Mouse (Mus musculus) Muller cell, postnatal 12 days (primary cell): ENCODE measurements around the gene Cdyl.

Experiments used
- DNase-seq: peaks from one replicate; pipeline ENCODE4 v3.0.0-alpha.2; 2015; ENCODE audit errors: inconsistent ontology term

The Cdyl gene

DNA sequence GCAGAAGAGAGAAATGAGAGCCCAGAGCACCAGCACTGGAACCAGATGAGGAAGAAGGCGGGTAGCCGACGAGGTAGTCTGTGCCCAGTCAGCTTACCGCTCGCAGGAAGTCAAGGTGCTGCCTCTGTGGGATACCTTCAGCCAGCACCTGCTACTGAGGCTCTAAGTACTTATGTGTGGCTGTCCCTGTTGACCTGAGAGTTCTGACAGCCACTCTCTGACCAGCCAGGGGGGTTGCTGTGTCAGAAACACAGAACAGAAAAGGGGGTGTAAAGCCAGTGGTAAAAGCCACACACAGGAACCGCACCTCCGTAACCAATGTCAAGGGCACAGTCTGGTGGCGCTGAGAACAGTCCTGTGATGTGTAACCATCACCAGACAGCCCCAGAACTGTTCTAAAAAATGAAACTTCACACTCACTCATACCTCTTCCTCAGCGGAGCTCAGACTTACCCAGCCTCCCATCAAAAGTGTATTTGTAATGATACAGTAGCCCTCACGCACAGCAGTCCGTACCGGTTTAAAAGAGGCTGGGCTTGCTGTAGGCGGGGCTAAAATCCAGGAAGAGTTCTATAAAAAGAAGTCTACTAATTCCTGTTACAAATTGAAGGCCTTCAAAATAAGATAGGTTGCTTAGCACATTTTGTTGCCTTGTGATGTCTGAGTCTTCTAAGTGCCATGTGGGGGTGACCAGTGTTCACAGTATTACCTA lies 138.3 kb downstream of the Cdyl start:
- DNase-seq = no peak

DNA sequence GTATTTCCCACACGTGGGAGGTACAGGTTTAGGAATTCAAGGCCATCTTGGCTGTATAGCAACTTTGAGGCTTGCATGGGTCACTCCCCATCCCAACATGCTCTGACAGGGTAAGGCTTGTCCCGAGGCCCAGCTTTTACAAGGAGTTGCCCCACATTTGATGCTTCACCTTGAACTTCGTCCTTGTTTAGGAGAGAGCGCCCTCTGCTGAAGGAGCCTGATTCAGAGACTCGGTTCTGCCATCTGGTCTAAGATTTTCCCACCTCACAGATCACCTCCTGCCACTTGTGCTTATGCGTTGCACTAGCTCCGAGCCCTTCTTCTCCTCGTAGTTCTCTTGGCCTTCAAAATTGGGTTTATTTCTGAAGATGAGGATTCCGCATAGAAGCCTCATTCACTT lies 139.0 kb downstream of the Cdyl start:
- DNase-seq = no peak

DNA sequence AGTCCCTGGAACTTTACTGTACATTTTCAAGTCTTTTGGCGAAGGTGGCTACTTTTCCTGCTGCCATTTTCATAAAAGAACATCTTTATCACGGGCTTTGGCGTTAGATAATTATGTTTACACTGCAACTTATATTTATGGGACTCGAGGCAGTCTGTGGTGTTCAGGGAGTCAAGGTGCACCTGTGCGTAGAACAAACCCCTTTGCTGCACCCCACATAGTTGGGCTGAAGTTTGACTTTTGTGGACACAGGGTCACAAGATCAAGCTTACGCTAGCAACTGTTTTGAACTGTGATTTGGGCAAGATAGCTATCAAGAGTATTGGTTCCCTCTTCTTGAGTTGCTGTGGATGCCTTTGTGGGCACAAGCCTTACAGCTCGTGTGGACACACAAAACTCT lies 140.6 kb downstream of the Cdyl start:
- no peak for DNase-seq

DNA sequence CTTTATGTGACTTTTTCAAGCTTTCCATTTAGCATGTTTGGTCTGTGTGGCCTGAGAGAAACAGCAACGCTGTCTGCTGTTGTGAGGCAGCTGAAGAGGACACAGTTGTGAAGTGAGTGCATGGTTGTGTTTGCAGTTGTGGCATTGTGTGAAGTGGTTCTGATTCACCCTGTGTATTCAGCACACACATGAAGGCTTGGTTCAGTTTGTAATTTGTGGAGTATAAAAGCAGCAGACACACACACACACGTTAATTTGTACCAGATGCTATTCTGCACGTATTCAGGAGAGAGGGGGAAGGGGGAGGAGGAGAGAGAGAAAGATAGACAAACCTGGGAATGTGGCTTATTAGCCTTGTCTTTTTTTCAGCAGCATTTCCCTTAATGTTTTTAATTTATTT lies 146.1 kb downstream of the Cdyl start:
- no peak for DNase-seq

DNA sequence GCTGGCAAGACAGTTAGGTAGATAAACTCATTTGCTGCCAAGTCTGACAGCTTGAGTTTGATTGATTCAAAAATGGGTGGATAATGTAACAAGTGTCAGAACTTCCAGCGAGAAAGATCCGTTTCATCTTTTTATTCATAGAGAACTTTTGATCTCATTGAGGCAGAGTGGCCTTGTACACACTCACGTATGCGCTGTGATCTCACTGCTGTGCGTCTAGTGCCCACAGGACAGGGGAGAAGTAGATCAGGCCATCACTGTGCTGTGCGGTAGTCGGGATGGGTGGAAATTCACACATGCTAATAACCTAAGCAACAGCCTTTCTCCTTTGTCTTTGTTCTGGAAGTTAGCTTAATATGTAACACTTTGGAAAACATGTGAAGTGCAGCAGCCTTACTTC lies 146.5 kb downstream of the Cdyl start:
- no peak for DNase-seq

DNA sequence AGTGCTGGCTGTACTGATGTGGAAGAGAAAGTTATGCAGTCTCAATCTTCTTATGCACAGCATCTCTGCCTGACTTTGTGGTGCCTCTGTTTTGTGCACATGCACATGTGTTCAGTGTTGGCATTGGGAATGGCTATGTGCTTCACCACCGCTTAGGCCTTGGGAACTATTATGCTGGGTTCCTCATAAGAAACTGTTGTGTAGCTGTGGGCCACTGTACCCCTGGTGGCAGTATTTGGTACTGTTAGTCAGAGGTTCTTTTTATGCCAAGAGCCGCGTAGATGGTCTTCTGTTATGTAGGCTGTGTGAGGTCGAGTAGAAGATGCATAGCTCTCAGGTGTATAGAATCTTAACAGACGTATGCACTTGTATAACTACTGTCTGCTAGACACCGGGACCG lies 147.4 kb downstream of the Cdyl start:
- DNase-seq = no peak

DNA sequence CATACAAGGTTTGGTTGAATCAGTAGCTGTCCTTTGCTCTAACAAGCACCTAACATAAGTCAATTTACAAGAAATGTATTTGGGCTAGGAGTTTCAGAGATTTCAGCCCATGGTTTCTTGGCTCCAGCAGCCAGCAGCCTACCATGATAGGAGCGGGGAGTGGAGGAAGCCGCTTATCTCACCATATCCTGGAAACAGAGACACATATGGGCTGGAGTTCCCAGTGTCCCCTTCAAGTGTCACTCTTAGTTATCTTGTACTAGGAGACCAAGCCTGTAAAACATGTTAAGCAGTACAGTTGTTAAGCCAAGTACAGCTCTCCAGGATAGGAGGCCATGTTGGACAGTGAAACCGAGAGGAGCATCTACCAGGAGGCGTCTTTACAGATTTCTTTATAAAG lies 147.9 kb downstream of the Cdyl start:
- DNase-seq = no peak

DNA sequence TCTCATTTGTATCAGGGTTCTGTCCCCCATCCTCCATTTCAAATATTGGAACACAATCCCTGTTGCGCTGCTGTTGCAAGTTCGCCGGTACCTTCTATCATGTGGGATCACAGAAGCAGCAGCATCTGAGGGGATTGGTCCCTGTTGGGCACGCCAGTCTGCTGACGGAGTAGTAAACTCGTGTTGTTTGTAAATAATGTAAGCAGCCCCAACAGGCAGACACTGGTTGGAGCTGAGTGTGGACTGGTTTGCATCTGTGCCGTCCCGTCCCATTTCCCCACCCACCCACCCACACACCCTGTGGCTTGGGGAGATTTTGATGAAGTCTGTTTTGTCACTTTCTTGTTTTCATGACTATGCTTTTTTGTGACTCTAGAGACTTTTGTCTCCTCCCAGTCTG lies 148.3 kb downstream of the Cdyl start:
- no peak for DNase-seq

DNA sequence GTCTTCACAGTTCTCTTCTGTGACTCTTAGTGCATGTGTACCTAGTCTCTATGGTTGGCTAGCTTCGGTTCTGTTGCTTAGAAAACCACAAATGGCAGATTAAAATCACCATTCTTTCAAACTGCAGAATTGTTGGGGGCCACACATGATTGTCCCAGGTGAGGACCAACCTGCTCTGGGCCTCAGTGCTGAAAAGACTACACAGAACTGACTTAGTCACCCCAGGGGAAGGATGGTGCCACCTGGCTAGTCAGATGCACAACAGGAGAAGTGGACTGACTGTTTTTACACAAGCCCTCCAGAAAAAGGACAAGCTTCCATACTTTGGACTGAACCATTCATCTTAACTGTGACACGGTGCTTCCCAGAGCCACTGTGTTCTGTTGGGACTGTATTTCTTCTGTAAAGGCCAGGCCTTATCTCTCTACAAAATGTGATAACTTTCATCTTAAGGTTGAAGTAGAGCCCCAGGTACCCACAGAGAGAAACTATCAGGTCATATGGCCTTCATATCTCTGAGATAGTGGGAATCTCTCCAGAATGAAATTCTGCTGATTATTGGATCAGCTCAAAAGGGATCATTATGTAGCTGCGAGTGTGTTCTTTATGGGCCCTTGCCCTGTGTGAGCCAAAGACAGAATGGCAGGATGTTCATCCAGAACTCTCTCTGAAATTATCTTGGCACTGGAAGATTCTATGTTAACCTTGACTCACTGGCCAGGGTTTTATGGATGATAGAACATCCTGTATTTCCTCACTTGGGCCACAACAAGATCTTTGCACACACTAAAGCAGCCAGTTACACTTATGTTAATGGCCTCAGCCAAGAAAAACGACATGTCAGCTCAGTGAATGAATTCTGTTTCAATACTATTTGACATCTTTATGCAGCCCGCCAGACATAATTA lies 149.9 kb downstream of the Cdyl start:
- peak; percentile 39 for DNase-seq

DNA sequence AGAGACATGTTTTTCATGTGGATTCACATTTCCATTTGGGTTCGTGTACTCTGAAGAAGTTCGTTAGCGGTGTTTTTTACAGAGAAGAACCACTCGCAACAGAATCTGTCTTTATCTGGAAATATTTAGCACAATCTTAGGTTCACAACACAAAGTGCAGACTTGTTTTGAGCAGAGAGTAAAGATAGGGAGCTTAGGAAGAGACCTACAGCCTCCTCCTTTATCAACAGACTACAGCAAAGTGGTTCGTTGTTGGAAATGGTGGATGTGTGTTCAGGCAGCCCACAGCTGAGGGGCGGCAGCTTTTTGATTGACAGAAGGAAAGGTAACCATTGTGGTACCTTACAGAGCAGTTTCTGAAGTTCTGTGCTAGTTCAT lies 150.5 kb downstream of the Cdyl start:
- DNase-seq = no peak

DNA sequence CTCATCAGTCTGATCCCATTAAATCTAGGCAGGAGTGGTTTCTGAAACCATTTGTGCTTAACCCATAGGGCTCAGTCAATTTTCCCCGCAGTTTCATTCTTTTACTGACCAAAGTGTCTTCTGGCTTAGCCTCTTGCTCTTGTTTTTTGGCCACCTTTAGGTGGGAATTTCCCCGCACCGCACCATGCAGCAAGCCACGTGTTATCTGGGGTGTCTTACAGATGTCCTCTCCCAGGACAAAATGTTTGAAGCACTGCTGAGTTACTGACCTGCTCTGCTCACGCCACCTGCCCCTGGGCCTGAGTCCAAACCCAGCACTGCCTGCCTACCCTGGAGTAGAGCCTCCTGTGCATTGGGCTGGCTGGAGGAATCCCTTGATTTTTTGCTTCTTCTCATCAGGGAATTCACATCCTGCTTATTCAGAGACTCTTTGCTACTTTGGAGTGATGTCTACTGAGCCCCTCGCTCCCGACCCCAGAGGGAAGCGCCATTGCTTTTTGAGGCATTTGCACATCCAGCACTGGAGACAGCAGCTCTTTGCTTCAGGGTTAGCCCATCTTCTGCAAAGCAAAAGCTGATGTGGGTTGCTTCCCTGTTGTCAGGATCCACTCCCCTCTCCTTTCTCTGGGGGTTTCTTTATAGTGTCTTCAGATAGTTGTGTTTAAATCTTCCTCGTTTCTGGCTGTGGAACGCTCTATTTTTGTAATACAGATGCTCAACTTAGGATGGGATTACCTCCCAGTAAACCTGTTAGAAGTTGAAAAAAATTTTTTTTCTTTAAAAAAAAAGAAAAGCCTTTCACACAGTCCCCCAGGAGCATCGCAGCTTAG lies 151.9 kb downstream of the Cdyl start:
- DNase-seq = no peak

DNA sequence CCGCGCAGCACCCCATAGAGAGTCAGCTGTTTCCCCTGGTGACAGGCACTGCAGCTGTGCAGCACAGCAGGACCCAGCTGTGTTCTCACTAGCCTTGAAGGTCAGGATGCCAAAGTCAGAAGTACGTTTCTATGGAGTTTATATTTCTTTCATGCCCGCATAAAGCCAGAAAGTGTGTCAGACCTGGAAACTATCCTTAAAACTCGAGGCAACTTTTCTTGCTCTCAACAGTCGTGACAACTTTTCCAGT lies 152.5 kb downstream of the Cdyl start:
- DNase-seq = no peak

DNA sequence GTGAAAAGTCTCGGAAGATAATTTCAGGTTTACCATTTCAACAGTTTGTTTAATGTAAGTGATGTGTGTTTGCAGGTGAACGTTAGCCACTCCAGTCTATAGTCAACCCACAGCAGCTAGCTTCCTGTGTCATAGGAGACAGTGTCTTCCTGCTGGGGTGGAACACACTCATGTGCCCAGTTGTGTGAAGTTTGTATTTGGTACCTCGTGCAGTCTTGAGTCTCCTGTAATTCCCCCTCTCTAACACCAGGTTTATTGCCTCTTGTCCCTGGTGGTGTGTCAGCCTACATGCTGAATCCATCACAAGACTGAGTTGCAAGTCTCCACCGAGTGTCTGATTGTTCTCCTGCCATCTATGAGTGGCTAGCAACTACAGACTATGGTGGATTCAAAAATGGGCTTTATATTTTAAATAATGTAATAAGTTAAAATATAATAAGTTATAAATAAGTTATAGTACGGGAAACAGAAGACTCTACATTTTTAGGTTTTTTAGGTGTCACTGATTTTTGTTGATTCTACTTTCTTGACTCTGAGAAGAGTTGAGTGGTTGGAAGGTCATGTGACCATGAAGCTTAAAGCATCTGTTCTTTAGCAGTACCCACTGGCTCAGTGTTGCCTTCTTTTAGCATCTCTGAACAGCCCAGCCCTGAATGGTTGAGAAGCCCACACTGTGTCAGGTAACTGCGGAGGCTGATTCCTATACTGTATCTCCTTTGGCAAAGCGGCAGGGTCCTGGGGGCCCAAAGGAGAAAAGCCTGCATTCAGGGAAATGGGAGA lies 153.9 kb downstream of the Cdyl start:
- DNase-seq = no peak

DNA sequence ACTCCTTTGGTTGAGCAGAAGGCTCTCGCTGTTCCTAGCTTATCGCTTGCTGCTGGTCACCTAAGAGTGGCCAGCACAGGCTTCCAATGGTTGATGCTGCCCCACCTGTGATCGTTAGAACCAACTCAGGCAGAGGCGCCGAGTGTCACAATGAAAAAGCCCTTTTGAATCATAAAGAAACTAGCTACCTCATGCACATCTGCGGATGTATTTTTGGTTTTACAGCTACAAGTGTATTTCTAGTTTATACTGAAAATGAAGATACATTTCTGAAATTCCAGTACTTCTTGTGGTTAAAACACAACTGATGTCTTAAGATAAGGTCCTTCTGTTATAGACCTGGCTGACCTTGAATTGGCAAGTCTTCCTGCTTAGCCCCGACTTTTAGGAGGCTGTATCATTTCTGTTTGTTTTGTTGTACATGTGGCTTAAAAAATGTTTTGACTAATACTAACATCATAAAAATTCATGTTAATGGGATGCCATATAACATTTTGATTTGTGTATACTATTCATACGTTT lies 155.6 kb downstream of the Cdyl start:
- no peak for DNase-seq

DNA sequence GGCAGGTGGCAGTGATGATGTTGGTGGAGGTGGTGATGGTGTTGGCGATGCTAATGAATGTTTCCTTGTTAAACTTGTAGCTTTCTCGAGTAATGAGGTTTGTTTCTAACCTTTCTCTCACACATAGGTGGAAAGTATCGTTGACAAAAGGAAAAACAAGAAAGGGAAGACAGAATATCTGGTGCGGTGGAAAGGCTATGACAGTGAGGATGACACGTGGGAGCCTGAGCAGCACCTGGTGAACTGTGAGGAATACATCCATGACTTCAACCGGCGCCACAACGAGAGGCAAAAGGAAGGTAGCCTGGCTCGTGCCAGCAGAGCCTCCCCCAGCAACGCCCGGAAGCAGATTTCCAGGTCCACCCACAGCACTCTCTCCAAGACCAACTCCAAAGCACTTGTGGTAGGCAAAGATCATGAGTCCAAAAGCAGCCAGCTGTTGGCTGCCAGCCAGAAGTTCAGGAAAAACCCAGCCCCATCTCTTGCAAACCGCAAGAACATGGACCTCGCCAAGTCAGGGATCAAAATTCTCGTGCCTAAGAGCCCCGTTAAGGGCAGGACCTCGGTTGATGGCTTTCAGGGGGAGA lies 156.2 kb downstream of the Cdyl start:
- DNase-seq = no peak

DNA sequence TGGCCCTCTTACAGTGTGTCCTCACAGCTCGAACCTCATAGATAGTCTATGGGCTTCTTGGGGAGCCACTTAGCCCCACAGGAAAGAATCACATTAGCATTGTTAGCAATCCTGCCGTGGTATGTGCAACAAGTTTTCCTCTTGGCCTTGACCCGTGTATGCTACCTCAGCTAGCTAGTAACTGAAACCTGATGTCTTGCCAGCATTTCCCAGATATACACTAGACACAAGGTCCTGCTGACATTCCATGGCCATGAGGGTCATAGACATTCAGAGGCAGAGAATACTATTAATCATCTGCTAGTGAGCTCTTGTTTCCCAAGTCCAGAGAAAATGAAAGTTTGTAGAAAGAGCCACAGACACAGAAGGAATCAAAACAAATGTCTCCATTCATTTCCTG lies 158.0 kb downstream of the Cdyl start:
- DNase-seq = peak; percentile 47

DNA sequence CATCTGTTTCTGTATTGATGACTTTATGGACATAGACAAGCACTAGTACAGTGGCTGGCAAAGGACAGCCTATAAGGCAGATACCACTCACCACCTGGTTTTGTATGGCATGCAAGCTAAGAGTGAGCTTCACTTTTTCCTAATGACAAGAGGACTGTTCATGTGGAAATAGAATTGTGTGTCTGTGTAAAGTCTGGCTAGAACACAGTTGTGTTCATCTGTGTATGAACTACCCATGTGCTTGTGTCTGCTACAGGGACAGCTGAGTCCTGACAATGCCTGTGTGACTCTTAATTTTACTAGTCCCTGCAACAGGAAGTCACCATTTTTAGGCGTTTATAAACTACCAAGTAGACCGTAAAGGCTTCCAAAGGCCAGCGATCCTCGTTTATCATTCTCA lies 158.4 kb downstream of the Cdyl start:
- no peak for DNase-seq

DNA sequence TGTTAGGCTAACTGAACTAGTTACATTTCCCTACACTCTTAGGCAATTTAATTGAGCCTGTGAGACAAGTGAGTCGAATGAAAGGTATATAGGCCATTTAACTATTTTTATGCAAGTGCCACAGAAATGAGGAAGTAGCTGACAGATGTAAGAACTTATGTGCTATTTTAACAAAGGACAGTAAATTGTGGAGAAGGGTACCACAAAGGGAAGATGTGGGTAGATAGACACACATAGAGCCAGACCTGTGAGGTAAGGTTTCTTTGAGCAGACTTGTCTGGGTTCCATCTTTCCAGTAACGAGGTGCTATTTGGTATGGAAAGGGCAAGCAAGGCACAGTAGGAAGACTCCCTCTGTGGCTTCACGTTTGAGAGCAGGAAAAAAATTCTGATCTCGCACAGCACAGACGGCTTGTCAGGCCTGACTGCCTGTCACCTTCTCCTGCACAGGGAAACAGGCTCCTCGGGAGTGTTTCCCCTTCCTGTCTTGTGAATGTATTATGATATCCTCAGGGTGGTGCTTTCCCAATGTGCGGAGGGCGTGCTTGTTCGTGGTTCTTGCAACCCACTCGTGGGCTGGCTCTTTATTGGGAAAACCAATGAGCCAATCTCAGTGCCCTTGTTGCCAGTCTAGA lies 162.3 kb downstream of the Cdyl start:
- DNase-seq = no peak

DNA sequence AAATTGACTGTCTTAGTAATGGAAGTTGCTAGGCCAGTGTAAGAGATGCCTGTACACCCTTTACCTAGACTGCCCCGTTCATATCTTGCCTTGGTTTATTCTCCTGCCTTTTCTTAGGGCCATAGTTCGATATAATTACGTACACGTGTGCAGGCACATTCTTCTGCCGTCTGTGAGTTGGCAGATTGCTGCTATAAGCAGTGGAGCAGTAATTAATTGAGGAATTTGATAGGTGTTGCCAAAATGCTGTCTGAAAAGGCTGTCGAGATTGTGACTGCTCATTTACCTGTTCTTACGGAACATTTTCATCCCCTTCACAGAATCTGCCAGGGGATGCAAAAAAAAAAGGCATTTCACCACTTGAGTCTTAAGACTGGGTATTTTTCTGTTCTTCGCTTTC lies 163.2 kb downstream of the Cdyl start:
- peak; percentile 23 for DNase-seq

DNA sequence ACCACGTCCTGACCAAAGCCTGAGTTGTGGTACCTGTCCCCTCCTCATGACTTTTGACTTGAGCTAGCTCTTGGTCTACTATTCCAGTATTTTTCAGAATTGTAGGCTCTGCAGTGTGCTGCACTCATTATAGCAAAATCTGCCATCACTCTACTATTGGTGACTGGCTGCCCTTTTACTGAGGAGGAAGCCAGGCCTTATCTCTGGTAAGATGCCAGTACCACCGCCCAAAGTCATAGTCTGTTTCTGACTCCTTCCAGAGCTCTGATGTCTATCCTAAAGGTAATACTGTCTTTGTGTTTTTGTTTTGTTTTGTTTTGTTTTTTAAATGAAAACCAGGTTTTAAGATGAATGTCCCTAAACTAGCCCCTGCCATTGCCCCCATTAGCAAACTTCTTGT lies 166.0 kb downstream of the Cdyl start:
- no peak for DNase-seq

DNA sequence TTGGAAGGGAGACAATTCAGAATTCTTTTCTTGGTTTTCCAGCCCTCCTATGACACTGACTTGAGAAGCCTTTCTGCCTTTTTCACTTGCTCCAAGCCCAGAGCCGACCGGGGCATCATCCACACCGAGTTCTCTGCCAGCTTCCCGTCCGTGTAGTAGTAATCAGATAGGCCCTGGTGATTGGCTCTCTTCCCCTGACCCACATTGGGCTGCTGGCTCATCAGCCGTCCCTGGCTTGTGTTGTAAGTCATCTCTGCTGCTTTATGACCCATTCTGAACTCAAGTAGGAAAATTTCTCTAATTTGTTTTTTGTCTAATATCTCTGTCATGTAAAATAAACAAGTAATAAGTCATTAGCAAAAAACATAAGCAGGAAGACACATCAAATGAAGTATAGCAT lies 173.0 kb downstream of the Cdyl start:
- DNase-seq = peak; percentile 53
